Mouse (Mus musculus): ENCODE data around the gene Gbf1. TPM values are rescaled to one million over a fixed set of nuclear protein-coding genes. Genes with fewer than 3 reads are reported as not detected.
"Not testable (repeated sequence)": the region's sequence is repeated elsewhere in the genome, so short reads cannot be mapped to it uniquely, and the experiment has no call there.

Gbf1 gene
- total and polyA plus RNA-seq, 2 experiments, result 25.7 to 58.1 TPM

- 70% methylated on average over 3 of the region's 3 CpGs for WGBS
- H3K4me3 ChIP-seq (ENCODE audit: insufficient read depth, low read depth, low read length), result no peak overlapping the region
- no peak for DNase-seq (ENCODE audit: extremely low read depth, low read depth, low spot score)
- H3K36me3 ChIP-seq (ENCODE audit: control insufficient read depth, insufficient read depth, low read length), result no peaks in the 10 kb centered on the region; the same call in 1 of the 2 replicates
- peaks cover 7% of the 10 kb centered on the region; the same call in 1 of the 2 replicates for H3K79me2 ChIP-seq (ENCODE audit: control insufficient read depth, insufficient read depth, low read length)
- H3K4me1 ChIP-seq (ENCODE audit: control insufficient read depth, insufficient read depth, low read length), result no peaks in the 10 kb centered on the region; the same call in 1 of the 2 replicates
- TF ChIP-seq CTCF (IDR thresholded peaks at IDR 0.05; ENCODE audit: low read depth, low read length), result no peak
- TF ChIP-seq POLR2A (IDR thresholded peaks at IDR 0.05; ENCODE audit: extremely low read depth, insufficient read depth, low read length), result no peak
- no peak overlapping the region for H3K27ac ChIP-seq (replicated peaks; ENCODE audit: insufficient read depth, low read depth, low read length)
- no peak overlapping the region for H3K9ac ChIP-seq (ENCODE audit: low read depth, low read length)
- H3K27me3 ChIP-seq (ENCODE audit: control insufficient read depth, insufficient read depth, low read length), result no peaks in the 10 kb centered on the region
These were observed 63.1 kb downstream of the Gbf1 start for GRCm38 (mm10) chr19:46215401-46215800.

GRCm38 (mm10) chr19:46216716-46217115 is 64.4 kb downstream of the Gbf1 start:
- no peaks in the 10 kb centered on the region for H3K27me3 ChIP-seq (ENCODE audit: control insufficient read depth, insufficient read depth, low read length)
- no peak overlapping the region for H3K4me3 ChIP-seq (ENCODE audit: insufficient read depth, low read depth, low read length)
- H3K79me2 ChIP-seq (ENCODE audit: control insufficient read depth, insufficient read depth, low read length), result peaks cover 7% of the 10 kb centered on the region; the same call in 1 of the 2 replicates
- no peak for DNase-seq (ENCODE audit: extremely low read depth, low read depth, low spot score)
- H3K27ac ChIP-seq (replicated peaks; ENCODE audit: insufficient read depth, low read depth, low read length), result no peak overlapping the region
- H3K4me1 ChIP-seq (ENCODE audit: control insufficient read depth, insufficient read depth, low read length), result no peaks in the 10 kb centered on the region; the same call in 1 of the 2 replicates
- WGBS, result 90% methylated on average over 1 of the region's 1 CpGs
- H3K9ac ChIP-seq (ENCODE audit: low read depth, low read length), result no peak overlapping the region
- H3K36me3 ChIP-seq (ENCODE audit: control insufficient read depth, insufficient read depth, low read length), result no peaks in the 10 kb centered on the region
- TF ChIP-seq POLR2A (IDR thresholded peaks at IDR 0.05; ENCODE audit: extremely low read depth, insufficient read depth, low read length), result no peak
- no peak for TF ChIP-seq CTCF (IDR thresholded peaks at IDR 0.05; ENCODE audit: low read depth, low read length)

GRCm38 (mm10) chr19:46217347-46217746 is 65.0 kb downstream of the Gbf1 start:
- not testable (repeated sequence) for H3K36me3 ChIP-seq (ENCODE audit: control insufficient read depth, insufficient read depth, low read length); H3K27ac ChIP-seq (replicated peaks; ENCODE audit: insufficient read depth, low read depth, low read length); H3K9ac ChIP-seq (ENCODE audit: low read depth, low read length); H3K79me2 ChIP-seq (ENCODE audit: control insufficient read depth, insufficient read depth, low read length); DNase-seq (ENCODE audit: extremely low read depth, low read depth, low spot score); H3K27me3 ChIP-seq (ENCODE audit: control insufficient read depth, insufficient read depth, low read length); H3K4me3 ChIP-seq (ENCODE audit: insufficient read depth, low read depth, low read length); H3K4me1 ChIP-seq (ENCODE audit: control insufficient read depth, insufficient read depth, low read length)

- WGBS, result 94% methylated on average over 5 of the region's 5 CpGs
These were observed 67.8 kb downstream of the Gbf1 start for GRCm38 (mm10) chr19:46220116-46220515.

GRCm38 (mm10) chr19:46223118-46223517 is 70.8 kb downstream of the Gbf1 start:
- DNase-seq (ENCODE audit: extremely low read depth, low read depth, low spot score), result no peak
- Histone ChIP-seq H3K27me3 (ENCODE audit: control insufficient read depth, insufficient read depth, low read length) (no peaks in the 10 kb centered on the region), H3K36me3 (ENCODE audit: control insufficient read depth, insufficient read depth, low read length) (no peaks in the 10 kb centered on the region; the same call in 1 of the 2 replicates), H3K79me2 (ENCODE audit: control insufficient read depth, insufficient read depth, low read length) (peaks cover 11% of the 10 kb centered on the region; the same call in 1 of the 2 replicates), H3K9ac (ENCODE audit: low read depth, low read length) (no peak overlapping the region), H3K27ac (replicated peaks; ENCODE audit: insufficient read depth, low read depth, low read length) (no peak overlapping the region), H3K4me1 (ENCODE audit: control insufficient read depth, insufficient read depth, low read length) (no peaks in the 10 kb centered on the region; the same call in 1 of the 2 replicates), H3K4me3 (ENCODE audit: insufficient read depth, low read depth, low read length) (no peak overlapping the region)
- 83% methylated on average over 4 of the region's 4 CpGs for whole genome bisulfite sequencing
- TF ChIP-seq CTCF (IDR thresholded peaks at IDR 0.05; ENCODE audit: low read depth, low read length), result no peak
- TF ChIP-seq POLR2A (IDR thresholded peaks at IDR 0.05; ENCODE audit: extremely low read depth, insufficient read depth, low read length), result no peak

More at GRCm38 (mm10) chr19:46220116-46220515, 67.8 kb downstream of the Gbf1 start:
- Histone ChIP-seq H3K9ac (ENCODE audit: low read depth, low read length) (no peak overlapping the region), H3K4me1 (ENCODE audit: control insufficient read depth, insufficient read depth, low read length) (no peaks in the 10 kb centered on the region; the same call in 1 of the 2 replicates), H3K4me3 (ENCODE audit: insufficient read depth, low read depth, low read length) (no peak overlapping the region), H3K36me3 (ENCODE audit: control insufficient read depth, insufficient read depth, low read length) (no peaks in the 10 kb centered on the region), H3K27me3 (ENCODE audit: control insufficient read depth, insufficient read depth, low read length) (no peaks in the 10 kb centered on the region), H3K79me2 (ENCODE audit: control insufficient read depth, insufficient read depth, low read length) (peaks cover 10% of the 10 kb centered on the region; the same call in 1 of the 2 replicates), H3K27ac (replicated peaks; ENCODE audit: insufficient read depth, low read depth, low read length) (no peak overlapping the region)
- no peak for TF ChIP-seq POLR2A (IDR thresholded peaks at IDR 0.05; ENCODE audit: extremely low read depth, insufficient read depth, low read length)
- no peak for TF ChIP-seq CTCF (IDR thresholded peaks at IDR 0.05; ENCODE audit: low read depth, low read length)
- DNase-seq (ENCODE audit: extremely low read depth, low read depth, low spot score), result no peak

GRCm38 (mm10) chr19:46224882-46225281 is 72.6 kb downstream of the Gbf1 start:
- TF ChIP-seq CTCF (IDR thresholded peaks at IDR 0.05; ENCODE audit: low read depth, low read length), result no peak
- no peak for TF ChIP-seq POLR2A (IDR thresholded peaks at IDR 0.05; ENCODE audit: extremely low read depth, insufficient read depth, low read length)
- peaks cover 11% of the 10 kb centered on the region; the same call in 1 of the 2 replicates for H3K79me2 ChIP-seq (ENCODE audit: control insufficient read depth, insufficient read depth, low read length)
- DNase-seq (ENCODE audit: extremely low read depth, low read depth, low spot score), result no peak
- WGBS, result 88% methylated on average over 2 of the region's 2 CpGs
- no peak overlapping the region for H3K4me3 ChIP-seq (ENCODE audit: insufficient read depth, low read depth, low read length)
- H3K36me3 ChIP-seq (ENCODE audit: control insufficient read depth, insufficient read depth, low read length), result no peaks in the 10 kb centered on the region; the same call in 1 of the 2 replicates
- H3K27ac ChIP-seq (replicated peaks; ENCODE audit: insufficient read depth, low read depth, low read length), result no peak overlapping the region
- H3K27me3 ChIP-seq (ENCODE audit: control insufficient read depth, insufficient read depth, low read length), result no peaks in the 10 kb centered on the region
- H3K4me1 ChIP-seq (ENCODE audit: control insufficient read depth, insufficient read depth, low read length), result no peaks in the 10 kb centered on the region; the same call in 1 of the 2 replicates
- H3K9ac ChIP-seq (ENCODE audit: low read depth, low read length), result no peak overlapping the region

Measured in liver, adult 2 months (tissue).